Mouse (Mus musculus) frontal cortex, postnatal 36 days (tissue): ENCODE measurements at regions not wholly inside any gene's neighbourhood (a gene's known extent, or its start where the extent isn't known, plus 50 kb on each side); places are given as distances from the start of the nearest gene placed in this dataset.
"Not testable (repeated sequence)": the region's sequence is repeated elsewhere in the genome, so short reads cannot be mapped to it uniquely, and the experiment has no call there.

ENCODE experiments used
- DNase-seq, 2 experiments: peaks; one replicate each; pipeline ENCODE4 v3.0.0; 2022; ENCODE audit warnings: low spot score in 2 of 2

DNA sequence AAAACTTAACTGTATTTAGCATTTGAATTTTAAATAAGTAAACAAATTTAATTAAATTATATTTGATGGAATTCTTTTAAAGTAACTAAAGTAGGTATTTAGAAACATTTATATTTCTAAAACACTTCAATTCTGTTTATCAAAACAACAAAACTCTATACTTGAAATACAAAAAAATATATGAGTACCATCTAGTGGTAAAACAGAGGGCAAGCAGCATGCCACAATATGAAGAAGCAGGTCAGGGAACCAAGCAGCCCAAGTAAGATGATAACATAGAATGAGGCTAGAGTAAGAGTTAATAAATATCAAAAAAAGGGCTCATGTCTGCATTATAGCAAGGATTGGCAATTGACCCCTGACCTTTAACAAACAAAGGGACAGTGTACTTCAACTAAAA is 639.7 kb downstream of the Cdh10 start:
- DNase-seq, result no peak

GRCm38 (mm10) chr15:19473521-19473920 is 654.8 kb downstream of the Cdh10 start:
- DNase-seq, result peak in 1 of 2 experiments; percentile 24

DNA sequence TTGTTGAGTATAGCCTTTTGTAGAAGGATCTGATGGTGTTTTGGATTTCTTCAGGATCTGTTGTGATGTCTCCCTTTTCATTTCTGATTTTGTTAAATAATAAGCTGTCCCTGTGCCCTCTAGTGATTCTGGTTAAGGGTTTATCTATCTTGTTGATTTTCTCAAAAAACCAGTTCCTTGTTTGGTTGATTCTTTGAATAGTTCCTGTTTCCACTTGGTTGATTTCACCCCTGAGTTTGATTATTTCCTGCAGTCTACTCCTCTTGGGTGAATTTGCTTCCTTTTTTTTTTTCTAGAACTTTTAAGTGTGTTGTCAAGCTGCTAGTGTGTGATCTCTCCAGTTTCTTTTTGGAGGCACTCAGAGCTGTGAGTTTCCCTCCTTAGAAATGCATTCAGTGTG is 674.8 kb downstream of the Cdh10 start:
- DNase-seq, result not testable (repeated sequence)

DNA sequence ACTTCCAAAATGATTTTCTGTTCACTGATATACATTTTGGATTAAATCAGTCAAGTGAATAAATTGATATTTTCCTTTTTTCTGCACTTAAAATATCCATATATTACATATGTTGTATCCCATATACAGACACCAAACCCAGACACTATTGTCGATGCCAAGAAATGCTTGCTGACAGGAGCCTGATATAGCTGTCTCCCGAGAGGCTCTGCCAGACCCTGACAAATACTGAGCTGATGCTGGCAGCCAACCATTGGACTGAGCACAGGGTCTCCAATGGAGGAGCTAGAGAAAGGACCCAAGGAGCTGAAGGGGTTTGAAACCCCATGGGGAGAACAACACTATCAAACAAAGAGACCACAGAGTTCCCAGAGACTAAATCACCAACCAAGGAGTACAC is 700.6 kb downstream of the Cdh10 start:
- no peak for DNase-seq

DNA sequence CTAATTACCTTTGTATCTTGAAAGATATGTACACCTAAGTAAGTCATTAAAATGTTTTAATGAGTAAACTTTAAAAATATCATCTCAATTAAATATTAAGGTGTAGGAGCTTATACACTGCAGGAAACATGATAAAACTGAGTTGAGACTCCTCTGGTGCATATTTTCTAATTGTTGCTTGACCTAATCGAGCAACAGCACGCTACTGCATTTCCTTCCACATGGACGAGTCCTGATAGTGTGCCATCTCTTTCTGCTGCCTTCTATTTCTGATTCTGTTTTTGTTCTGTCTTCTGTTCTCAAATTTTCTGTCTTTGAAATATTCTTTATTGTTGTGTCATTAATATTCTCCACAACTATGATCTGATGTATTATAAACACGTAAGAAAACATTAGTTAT is 721.9 kb downstream of the Cdh10 start:
- DNase-seq, result no peak

GRCm38 (mm10) chr15:19549757-19550156 is 731.0 kb downstream of the Cdh10 start:
- no peak for DNase-seq

DNA sequence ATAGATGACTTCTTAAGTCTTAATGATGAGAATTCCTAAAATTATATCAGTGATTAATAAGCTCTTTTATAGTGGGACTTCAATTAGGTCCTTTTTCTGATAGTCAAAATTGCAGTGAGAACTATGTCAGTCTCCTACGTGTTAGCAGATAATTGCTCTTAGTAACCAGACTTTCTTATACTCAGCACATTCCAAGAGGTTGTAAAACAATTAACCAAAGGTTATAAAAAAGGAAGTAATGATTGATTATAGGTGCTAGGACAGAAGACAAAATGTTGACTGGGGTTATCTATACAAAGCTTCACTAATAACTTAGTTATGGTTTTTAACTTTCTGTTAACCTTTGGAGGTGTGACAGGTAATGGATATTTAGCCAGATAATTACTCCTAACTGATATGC is 766.0 kb downstream of the Cdh10 start:
- DNase-seq, result no peak

- DNase-seq, result no peak
Measured at GRCm38 (mm10) chr15:19585281-19585680, 766.5 kb downstream of the Cdh10 start.

- peak in 1 of 2 experiments; percentile 10 for DNase-seq
Measured at GRCm38 (mm10) chr15:19593746-19594145, 775.0 kb downstream of the Cdh10 start.

GRCm38 (mm10) chr15:19622367-19622766 is 803.6 kb downstream of the Cdh10 start:
- DNase-seq, result not testable (repeated sequence)

GRCm38 (mm10) chr15:19667380-19667779 is 781.7 kb upstream of the Cdh12 start:
- no peak for DNase-seq

GRCm38 (mm10) chr15:19675545-19675944 is 773.5 kb upstream of the Cdh12 start:
- no peak for DNase-seq

- peak; percentile 10 to 39 for DNase-seq
Measured at GRCm38 (mm10) chr15:19687239-19687638, 761.8 kb upstream of the Cdh12 start.

- no peak for DNase-seq
Measured at GRCm38 (mm10) chr15:19711764-19712163, 737.3 kb upstream of the Cdh12 start.
